Mouse (Mus musculus) spleen, postnatal 4 days (tissue): ENCODE data around the gene 4930558K02Rik.

Source experiments
- DNase-seq, 2 experiments: peaks; one replicate each; pipeline ENCODE4 v3.0.0; 2022; ENCODE audit warnings: low spot score in 2 of 2

Gene 4930558K02Rik

DNA sequence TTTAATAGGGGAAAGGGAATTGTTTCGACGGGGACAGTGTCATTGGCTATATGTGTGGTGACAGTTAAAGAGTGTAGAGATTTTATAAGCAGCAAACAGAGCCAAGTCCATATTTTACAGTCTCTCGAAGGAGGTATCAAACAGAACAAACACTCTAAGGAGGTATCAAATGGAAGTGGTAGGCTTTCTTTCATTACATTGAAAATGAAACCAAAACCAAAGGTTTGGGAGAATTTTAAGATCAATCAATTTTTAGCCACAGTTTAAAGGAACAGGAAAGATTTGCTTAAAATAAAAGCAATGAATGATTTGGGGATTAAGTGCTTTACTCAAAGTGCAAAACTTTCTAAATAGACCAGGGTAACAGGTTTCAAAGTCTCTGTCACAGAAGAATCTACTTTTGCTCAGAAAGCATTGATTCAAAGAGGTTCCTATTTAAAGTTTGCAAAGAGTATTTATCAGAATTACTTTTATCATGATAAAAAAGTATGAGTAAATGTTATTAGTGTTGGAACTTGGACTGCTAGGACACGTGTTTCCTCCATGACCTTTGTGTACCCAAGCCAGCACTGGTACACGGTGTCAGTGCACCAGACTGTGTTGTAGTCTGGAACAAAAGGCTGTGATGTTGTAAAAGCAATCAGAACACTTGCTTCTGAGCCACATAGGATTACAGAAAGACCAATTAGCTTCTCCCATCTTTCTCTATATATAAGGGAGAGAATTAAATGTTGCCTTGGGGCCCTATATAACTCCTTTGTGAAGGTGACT, 28.2 kb downstream of the 4930558K02Rik start:
- DNase-seq, result no peak

DNA sequence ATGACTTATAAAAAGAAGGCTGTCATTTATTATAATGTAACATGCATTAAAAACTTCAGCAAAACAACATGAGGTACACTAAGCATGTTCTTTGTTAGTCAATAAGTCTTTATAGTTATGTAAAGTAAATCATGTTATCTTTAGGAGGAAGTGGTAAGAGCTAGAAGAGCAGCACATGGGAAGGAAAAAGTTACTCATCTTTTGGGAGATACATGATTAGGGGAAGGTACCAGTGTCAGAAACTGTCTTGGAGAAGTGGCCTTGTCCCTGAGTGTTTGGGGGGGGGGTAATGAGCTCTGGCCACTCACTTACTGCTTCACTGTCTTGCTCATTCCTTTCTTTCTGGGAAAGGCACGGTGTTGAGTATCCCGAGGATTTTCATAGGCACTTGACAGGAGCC, 37.4 kb downstream of the 4930558K02Rik start:
- no peak for DNase-seq

DNA sequence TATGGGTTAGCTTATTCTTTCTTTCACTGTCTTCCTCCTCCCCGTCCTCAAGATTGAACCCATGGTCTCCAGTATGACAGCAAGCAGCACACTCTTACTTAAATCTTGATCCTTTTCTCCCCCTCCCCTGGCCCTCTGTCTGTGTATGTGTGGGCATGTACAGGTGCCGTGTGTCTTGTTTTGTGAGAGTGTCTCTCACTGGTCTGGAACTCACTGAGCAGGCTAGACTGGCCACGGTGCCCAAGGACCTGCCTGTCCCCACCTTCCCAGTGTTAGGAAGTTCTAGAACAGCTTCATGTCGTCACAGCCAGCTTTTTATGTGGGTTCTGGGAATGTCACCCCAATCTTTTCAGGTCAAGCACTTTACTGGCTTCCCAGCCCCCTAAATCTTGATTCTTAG, 47.1 kb downstream of the 4930558K02Rik start:
- no peak for DNase-seq

DNA sequence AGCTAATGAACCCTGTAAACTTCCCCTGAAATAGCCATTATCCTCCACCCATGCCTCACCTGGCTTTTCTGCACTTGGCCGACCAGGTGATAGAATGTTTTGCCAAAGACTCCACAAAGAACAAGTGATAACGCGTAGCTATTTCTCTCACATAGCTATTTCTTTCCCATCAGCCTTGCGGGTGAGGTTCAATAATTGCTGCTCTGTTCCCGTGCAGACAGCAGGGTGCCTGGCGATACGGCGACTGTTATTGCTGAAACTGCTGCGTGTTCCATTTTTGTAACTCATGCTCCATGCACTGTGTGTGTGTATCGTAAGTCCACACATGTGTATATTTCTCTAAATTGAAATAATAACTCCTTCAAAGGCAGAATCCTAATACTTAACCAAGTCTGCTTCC, 47.6 kb downstream of the 4930558K02Rik start:
- no peak for DNase-seq

DNA sequence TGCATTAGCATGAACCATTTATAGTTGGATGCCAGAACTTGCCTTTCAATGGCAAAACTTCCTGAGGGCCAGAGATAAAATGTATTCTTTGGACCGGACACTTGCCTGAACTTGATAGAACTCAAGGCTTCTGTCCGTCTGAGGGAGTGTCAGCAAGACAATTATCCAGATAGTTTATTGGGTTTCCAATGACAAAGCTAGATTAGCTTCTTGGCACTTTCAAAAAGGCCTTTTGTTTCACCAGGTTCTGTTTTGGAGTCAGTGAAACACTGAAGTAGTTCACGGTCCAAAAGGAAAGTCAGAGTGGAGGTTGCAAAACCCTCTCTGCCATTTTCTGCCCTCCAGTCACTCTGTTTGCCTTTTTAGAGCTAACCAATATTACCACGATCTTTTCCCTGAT, 48.1 kb downstream of the 4930558K02Rik start:
- no peak for DNase-seq

DNA sequence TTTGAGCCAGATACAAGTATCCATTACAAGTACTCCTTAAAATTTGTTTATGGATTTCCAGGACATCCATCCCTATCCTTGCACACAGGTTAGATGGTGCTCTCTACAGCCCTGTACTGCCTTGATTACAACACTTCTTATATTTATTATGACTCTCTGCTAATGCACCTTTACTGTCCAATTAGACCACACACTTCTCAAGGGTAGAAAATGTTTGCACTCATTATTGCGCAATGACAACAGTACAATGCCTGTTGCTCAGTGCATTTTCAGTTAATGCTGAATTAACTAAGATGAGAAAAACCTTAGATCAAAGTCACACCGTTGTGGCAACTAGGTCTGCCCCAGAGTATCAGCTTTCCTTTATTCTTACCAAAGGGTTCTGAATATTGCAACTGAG, 51.5 kb downstream of the 4930558K02Rik start:
- no peak for DNase-seq

DNA sequence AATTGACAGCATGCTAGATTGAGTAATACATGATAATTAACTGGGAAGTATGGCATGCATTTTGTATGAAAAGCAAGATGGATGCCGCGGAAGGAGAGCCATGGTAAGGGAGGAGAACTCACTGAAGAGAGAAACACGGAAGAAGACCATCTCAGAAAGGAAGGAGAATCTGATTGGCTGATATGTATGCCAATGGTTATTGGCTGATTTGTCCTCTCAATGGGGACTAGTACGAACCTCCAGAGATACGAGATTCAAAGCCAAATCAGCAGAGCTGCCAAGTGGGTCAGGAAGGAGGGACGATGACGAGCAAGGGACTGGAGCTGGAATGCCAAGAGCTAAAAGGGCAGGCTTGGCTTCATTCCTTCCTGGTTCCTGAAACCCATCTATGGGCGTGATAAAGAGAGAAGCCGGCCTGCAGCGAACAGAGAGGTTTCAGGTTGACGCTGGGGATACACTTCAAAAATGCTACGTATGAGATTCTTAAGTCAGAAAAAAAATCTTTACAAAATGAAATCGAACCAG, 54.1 kb downstream of the 4930558K02Rik start:
- DNase-seq, result no peak

DNA sequence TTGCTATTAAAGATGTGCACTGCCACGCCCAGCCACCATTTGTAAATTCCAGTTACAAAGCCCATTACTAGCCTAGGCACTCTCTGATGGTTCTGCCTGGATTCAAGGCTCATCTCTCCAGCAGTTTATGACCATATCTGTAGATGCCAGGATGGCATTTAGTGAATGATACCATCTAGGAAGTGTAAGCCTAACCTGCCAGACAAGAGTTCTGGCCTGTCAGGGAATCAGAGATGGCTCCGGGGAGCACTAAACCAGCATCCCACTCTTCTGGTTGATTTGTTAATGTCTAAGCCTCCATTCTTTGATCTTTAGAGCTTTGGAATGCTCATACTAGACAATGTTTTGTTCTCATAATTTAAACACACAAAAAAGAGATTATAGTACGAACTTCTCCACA, 55.1 kb downstream of the 4930558K02Rik start:
- DNase-seq, result no peak

DNA sequence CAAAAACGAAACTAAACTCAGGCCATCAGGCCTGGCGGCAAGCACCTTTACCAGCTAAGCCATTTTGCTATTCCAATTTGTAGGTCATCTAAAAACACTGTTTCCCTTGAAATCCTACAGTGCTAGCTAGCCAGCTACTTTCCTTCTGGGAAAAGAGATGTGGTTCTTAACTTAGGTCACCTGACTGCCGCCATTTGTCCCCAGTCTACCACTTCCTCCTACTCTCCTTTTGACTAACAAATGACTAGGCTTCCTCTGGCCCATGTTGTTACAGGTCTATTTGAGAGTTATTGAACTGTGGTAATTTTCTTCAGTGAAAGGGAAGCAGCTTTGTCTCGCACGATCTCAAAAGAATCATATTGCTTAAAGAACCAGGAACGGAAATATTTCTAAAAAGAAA, 57.5 kb downstream of the 4930558K02Rik start:
- no peak for DNase-seq

DNA sequence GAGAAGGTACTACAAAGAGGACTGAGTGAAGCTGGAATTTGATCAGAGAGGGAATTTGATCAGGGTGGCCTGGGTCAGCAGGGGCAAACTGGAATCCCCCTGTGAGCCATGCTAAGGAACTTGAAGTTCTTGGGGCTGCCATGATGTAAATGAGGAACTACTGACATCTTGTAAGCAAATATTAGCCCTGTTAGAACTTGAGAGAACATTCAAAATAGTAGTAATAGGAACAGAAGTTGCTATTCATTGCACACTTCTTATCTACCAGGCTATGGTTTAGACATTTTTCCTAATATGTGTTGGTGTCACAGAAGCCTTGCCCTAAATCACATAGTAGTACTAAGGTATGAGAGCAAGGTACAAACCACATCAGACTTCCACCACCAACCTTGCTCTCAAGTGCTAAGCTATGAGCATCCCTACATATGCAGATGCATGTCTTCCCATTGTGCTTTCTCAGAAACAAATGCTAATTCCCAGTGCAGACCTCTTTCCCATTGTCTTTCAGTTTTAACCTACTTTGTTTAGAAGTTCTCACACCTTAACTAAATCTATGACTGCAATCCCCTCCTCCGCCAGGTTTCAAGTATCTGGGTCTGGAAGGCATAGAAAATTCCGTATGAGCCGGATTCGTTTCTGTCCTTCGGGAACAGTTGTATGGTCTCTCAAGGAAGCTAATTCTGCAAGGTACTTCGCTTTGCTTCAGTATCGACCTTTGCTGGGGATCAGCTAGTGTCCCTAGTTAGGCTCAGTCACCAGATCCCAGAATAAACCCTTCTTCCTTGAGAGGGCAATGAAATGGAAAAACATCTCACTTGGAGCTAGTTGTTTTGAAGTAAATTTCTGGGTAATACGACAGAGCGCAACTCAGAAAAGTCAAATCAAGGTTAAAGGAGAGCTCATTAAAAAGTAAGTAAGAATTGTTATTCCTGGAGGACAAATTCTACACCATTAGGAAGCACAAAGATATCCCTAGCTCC, 58.7 kb downstream of the 4930558K02Rik start:
- no peak for DNase-seq

DNA sequence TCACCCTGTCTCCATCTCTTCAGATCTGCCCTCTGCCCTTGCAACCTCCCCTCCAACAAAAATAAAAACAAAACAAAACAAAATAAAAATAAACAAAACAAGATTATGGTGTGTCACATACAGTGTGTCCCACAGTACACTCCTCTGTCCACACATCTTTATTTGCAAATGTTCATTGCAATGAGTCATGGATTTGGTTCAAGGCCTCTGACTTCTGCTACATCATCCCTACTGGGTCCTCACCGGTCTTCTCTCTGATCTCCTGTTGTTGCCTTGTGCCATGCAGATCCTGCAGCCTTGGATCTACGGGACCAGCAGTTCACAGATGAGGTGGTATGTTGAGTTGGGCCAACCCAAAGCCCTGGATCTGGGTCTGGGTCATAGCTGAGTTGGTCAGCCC, 59.8 kb downstream of the 4930558K02Rik start:
- DNase-seq, result no peak

DNA sequence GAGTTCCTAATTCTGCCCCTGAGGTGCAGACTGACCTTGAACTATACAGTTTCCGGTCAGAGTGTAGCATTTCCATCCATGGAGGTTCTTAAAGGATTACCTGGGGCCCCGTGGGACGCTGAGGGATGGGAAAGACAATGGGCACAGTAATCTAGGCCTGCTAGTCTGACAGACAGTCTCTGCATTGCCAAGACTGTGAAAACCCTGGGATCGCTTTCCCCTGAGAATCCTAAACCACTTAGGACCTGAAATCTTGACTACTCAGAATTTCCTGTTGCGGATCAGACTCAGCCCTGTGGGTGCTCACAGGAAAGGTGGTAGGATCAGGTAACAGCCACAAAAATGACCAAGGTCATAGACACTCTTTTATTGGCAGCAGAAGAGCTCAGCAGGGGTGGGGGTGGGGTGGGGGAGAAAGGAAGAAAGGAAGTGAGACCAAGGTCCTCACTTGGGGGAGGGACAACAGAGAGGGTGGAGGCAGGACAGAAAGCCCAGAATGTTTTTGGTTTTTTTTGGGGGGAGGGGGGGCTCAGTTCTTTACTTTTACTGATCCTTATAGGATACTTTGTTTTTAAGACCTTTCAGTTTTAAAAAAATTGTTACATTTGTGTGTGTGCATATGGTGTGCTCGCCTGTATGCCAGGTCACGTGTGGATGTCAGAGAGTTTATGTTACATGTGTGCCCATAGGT, 60.6 kb downstream of the 4930558K02Rik start:
- no peak for DNase-seq

DNA sequence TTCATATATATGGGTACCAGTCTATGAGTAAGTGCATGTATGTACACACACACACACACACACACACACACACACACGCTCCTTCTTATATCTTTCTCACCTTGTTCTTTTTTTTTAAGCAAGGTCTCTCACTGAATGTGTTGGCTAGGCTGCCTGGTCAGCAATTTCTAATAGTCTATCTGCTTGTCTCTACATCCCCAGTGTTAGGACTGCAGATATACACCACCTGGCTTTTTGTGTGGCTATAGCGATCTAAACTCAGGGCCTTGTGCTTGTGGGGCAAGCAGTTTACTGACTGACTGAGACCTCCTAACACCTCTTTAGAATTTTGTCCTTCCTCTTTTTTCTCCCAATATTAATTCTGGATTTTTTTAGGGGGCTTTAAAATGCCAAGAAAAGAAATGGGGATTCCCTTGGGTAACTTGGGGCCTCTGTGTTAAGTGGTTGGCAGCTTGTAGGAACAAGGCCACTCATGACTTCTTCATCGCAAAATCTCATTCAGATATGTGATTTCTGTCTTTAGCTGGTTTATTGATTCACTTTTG, 61.4 kb downstream of the 4930558K02Rik start:
- DNase-seq, result no peak

DNA sequence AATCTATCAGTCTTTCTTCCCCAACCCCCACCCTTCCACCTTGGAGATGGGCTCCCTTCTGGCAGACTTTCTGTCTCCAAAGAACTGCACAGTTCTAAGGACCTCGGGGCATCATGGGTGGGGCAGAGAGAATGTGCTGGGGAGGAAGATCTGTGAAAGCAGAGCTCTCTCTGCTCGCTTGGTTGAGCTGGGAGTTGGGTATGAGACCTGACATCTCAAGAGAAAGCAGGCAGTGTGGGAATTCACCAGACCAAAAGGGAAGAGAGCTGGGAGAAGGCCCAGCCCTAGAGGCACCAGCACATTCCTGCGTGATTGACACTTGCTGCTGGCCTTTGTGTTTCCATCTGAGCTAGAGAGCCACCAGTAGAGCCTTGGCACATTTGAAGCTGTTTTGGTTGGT, 63.4 kb downstream of the 4930558K02Rik start:
- DNase-seq, result no peak

DNA sequence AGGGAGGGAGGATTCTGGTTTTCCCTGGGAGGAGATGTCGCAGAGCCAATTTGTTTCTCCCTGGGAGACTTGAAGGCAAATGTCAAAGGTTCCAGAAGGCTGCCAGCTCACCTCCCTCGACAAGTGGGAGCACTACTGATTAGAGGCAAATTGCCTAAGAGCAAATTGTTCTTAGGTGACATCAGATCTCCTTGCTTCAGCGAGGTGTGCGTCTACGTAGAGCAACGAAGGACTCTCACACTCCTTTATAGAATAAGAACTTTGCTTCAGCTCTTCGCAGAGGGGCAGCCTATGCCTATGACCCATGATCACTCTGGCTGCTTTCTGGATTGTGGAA, 65.8 kb downstream of the 4930558K02Rik start:
- no peak for DNase-seq

DNA sequence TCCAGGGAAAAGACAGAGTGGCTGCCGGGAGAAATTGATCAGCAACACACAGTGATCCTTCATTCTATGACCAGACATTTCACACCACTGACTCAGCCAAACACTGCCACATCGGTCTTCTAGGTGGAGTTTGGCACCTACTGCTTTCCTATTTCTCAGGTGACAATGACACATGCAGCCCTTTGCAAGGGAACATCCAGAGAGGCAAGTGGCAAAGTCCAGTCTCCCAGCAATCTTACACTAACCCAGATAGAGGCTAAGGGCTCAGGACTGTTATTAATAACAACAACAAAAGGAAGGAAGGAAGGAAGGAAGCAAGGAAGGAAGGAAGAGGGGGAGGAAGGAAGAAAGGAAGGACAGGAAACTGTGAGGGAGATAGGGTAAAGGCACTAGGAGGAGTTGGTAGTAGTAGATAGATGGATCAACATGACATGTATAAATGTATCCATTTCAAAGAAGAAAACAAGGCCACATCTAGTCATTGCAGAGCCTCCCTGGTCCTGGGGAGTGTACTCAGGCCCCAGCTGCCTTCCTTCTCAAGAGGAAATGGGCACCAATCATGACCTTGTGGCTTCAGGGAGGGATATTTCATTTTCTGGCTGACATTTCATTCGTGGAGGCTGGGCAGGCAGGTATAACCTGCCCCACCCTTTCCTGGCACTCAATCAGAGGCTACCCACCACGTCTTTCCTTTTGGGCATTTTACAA, 66.3 kb downstream of the 4930558K02Rik start:
- no peak for DNase-seq

DNA sequence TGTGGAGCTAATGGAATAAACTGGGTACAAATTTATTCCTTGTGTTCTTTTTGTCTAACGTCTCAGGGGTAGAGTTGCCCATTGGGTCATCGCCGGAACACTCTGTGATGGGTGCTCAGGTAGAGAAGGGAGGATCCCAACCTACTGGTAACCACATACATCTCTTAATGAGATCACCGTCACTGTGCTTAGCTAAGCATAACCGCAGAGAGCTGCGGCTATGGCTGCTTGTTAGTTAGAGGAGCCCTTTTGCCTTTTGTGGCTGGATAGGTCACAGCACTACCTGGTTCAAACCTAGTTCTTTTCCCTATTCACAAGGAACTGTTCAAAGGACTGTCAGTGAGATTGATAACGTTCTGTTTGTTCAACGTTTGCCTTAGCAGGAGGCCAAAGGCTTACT, 70.4 kb downstream of the 4930558K02Rik start:
- DNase-seq, result no peak

DNA sequence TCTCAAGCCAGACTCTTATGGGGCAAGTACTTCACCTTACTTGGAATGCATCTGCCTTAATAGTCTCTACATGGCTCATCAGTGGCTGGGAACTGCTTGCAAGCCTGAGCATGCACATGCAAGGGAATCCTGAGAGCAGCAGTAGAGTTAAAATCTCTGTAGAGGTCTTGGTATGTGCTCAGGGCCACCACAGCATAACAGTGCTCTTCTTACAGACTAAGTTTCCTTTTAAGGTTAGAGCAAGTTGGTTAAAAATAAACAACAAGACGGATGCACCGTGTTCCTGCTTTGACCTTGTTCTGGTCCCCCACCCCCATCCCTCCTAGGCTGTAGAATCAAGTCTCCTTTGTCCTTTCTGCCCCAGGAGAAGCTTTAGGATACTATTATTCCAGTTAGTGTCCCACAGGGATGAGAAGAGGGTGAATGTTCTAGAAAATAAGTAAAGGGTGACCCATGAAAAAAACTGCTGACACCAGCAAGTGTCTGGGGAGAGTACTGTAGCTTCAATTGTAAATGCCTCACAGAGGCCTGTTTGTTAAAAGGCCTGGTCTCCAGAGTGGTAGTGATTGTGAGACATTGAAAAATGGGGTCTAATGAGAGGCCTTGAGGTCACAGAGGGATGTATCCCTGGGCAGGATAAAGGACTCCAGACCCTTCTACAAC, 71.5 kb downstream of the 4930558K02Rik start:
- DNase-seq, result no peak

DNA sequence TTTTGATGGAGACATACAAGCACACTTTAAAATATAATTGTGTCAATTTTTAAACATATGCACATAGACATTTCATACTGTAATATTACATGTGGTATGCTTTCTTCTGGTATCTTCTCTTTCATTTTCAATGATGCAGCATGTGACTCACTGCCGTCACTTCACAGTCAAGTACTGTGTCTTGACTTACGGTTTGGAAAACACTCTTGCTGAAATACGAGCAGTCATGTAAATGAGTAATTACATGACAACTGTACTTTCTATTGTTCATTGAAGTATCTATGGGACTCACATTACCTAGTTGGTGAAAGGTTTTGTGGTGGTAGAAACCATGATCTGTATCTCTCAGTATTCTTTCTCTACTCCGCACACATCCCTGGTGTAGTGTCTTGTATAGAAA, 72.3 kb downstream of the 4930558K02Rik start:
- no peak for DNase-seq

DNA sequence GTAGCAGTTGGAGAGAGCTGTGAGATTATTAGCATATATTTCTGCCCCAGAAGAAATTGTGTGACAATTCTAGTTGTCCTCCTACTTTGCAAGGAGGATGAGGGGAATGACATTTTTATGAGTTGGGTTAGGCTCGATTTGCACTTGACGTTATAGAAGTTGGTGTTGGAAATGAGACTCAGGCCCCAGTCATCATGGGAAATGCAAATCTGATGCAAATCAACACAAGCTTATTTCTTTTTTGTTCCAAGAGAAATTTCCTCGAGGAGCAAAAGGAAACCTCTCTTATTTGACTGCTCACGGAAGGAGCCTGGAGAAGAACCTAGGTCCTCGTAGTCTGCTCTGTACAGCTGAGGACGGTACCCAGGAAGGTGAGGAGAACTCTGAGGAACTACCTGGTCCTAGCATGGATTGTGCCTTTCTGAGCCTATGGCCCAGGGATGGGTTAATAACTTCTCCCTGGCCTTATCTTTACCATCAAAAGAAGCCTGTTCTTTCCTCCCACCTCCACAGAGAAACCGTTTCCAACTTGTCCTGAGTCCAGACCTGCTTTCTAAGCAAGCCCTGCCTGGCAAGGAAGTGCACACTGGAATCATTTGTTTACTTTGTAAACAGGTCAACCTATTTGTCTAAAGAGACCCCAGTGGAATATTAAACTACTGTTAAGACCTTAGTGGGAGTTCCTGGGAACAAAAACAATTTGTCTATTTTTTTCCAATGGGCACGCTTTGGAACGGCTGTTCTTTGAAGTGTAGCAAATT, 76.6 kb downstream of the 4930558K02Rik start:
- no peak for DNase-seq
